Mouse (Mus musculus) cerebellum, adult 2 months (tissue): ENCODE measurements around the gene Gm4981.
"Not testable (repeated sequence)": the region's sequence is repeated elsewhere in the genome, so short reads cannot be mapped to it uniquely, and the experiment has no call there.

ENCODE experiments used
- CTCF ChIP-seq: fragments of 200-500 bp; IDR thresholded peaks from 2 replicates; pipeline ENCODE4 v1.5.1; 2011; ENCODE audit warnings: low read depth, mild to moderate bottlenecking, control low read depth, low read length, moderate library complexity, borderline replicate concordance; ENCODE audit not compliant: insufficient read depth
- POLR2A ChIP-seq: fragments of 200-500 bp; IDR thresholded peaks from 2 replicates; pipeline ENCODE4 v1.6.1; 2011; ENCODE audit warnings: low read length, control low read depth, borderline replicate concordance; ENCODE audit not compliant: insufficient read depth

DNA sequence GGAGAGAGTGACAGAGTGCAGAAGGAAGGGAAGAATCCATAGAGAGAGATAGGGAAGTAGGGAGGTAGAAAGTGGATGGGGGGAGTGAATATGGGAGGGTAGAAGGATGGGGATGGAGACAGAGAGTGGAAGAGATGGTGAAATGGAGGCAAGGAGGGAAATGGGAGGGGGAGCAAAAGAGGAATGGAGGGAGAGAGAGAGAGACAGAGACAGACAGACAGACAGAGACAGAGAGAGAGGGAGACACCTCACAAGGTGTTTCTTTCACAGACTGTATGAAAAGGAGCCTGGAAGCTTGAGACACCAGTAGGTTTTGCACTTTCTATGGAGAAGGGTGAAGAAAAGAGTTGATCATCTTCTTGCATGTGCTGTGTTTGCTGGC, 2.8 kb downstream of the Gm4981 start:
- not testable (repeated sequence) for TF ChIP-seq POLR2A, CTCF
